Mouse (Mus musculus) liver, adult 2 months (tissue): ENCODE results near the gene Erc1.

Experiments
- CTCF ChIP-seq: fragments of 200-500 bp; IDR thresholded peaks from 2 replicates; pipeline ENCODE4 v1.5.1; 2011; ENCODE audit warnings: low read depth, low read length, control low read depth
- POLR2A ChIP-seq: fragments of 200-500 bp; IDR thresholded peaks from 2 replicates; pipeline ENCODE4 v1.6.1; 2011; ENCODE audit warnings: low read length, control low read depth; ENCODE audit not compliant: insufficient read depth; ENCODE audit errors: extremely low read depth

DNA sequence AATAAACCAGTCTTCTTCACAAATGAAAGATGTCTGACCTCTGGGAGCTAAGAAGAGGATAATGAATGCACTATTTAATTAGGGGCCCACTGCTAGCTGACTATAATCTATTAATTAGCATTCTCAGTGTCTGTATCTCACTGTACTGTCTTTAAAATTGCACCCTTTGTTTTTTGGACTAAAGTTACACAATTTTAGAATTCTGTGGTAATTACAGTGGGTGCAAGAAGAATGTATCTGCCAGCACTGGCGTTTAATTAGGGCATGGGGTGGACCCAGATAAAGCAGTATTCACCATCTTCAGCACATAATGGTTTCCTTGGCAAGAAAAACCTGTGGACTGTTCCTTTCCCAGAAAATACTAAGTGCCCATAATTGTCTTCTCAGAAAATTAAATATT, 25.8 kb downstream of the Erc1 start:
- no peak for TF ChIP-seq CTCF
- no peak for TF ChIP-seq POLR2A
